8 mouse cellular contexts compared by ENCODE assay signal in genomic region chr6:137135506-137136391, GRCm38 (mm10). TPM values are rescaled to one million over a fixed set of nuclear protein-coding genes. Genes with fewer than 3 reads are reported as not detected.
DNase-seq lines count a peak whose midpoint lies in the region; ATAC-seq lines count a peak whose summit lies in the region.

No protein-coding gene starts in this region.

- H3K4me3 ChIP-seq in heart, embryonic 14.5 days (ENCODE audit: control insufficient read depth in 1 of 2, insufficient read depth in 1 of 2, low read depth in 1 of 2, low read length in 2 of 2) = peak overlapping the region in 1 of 2 experiments; percentile 11; a peak in 2 of 4 replicates
- no peak overlapping the region for H3K4me3 ChIP-seq in stomach, embryonic 14.5 days (ENCODE audit: low read depth, low read length)

- peak overlapping the region; percentile 92 to 98 for H3K27ac ChIP-seq in heart, embryonic 14.5 days (replicated peaks in 1 of 2; ENCODE audit: control insufficient read depth in 1 of 2, insufficient read depth in 1 of 2, low read depth in 2 of 2, low read length in 2 of 2)
- peak overlapping the region; percentile 64 for H3K27ac ChIP-seq in stomach, embryonic 14.5 days (ENCODE audit: low read length)

- H3K4me1 ChIP-seq in heart, embryonic 14.5 days (ENCODE audit: control insufficient read depth in 2 of 2, insufficient read depth in 2 of 2, low read length in 2 of 2) = peaks cover 12 to 27% of the 10 kb centered on the region in 2 experiments
- peaks cover 32% of the 10 kb centered on the region for H3K4me1 ChIP-seq in stomach, embryonic 14.5 days (ENCODE audit: control insufficient read depth, insufficient read depth, low read length)

- ATAC-seq in heart, embryonic 14.5 days (ENCODE audit: insufficient number of reproducible peaks, insufficient read depth, low FRiP score, low read depth) = peak; percentile 32; the same call in 1 of the 2 replicates
- peak; percentile 77; the same call in 1 of the 2 replicates for ATAC-seq in stomach, embryonic 14.5 days (ENCODE audit: insufficient number of reproducible peaks, insufficient read depth, low FRiP score, low read depth)

- intact Hi-C loops in left cerebral cortex, postnatal 25 days (cut with DNase I) = no loop called here

- no peaks in the 10 kb centered on the region for H3K9me3 ChIP-seq in heart, embryonic 14.5 days (ENCODE audit: control insufficient read depth, low read length)
- H3K9me3 ChIP-seq in stomach, embryonic 14.5 days (ENCODE audit: control insufficient read depth, low read depth, low read length) = no peaks in the 10 kb centered on the region

- H3K4me2 ChIP-seq in heart, embryonic 14.5 days (ENCODE audit: low read length) = peak overlapping the region; percentile 58
- H3K4me2 ChIP-seq in stomach, embryonic 14.5 days (replicated peaks; ENCODE audit: low read depth, low read length) = 0 out of 2 replicates have a peak overlapping the region, but pooled peaks have one; percentile 14

- WGBS in heart, embryonic 14.5 days = 24% methylated on average over 20 of the region's 20 CpGs
- 43% methylated on average over 20 of the region's 20 CpGs for WGBS in stomach, embryonic 14.5 days

- H3K9ac ChIP-seq in heart, embryonic 14.5 days (ENCODE audit: low read length) = peak overlapping the region; percentile 56
- no peak overlapping the region for H3K9ac ChIP-seq in stomach, embryonic 14.5 days (replicated peaks; ENCODE audit: low read depth, low read length)

- no peaks in the 10 kb centered on the region for H3K36me3 ChIP-seq in heart, embryonic 14.5 days (ENCODE audit: control insufficient read depth, insufficient read depth, low read length)
- no peaks in the 10 kb centered on the region for H3K36me3 ChIP-seq in stomach, embryonic 14.5 days (ENCODE audit: control insufficient read depth, insufficient read depth, low read length)

- DNase-seq in cerebellum, postnatal 10 days = peak; percentile 17 to 33
- DNase-seq in cerebellum, postnatal 36 days = no peak
- peak; percentile 69 for DNase-seq in ZHBTc4 (ENCODE audit: low read depth, low spot score)
- DNase-seq in kidney, postnatal 4 days = peak; percentile 41 to 60
- DNase-seq in left cerebral cortex, postnatal 25 days (ENCODE audit: low spot score in 2 of 2) = no peak
- no peak for DNase-seq in urinary bladder, postnatal 10 days (ENCODE audit: low spot score)

- H3K27me3 ChIP-seq in heart, embryonic 14.5 days (ENCODE audit: control insufficient read depth, insufficient read depth, low read length) = no peaks in the 10 kb centered on the region
- H3K27me3 ChIP-seq in stomach, embryonic 14.5 days (ENCODE audit: control insufficient read depth, insufficient read depth, low read length) = no peaks in the 10 kb centered on the region

RNA-seq across cellular contexts. Expression of gene Rerg, which starts 34.5 kb away (rescaled TPM):
- 4.4 and 5.4 TPM in 2 replicates for polyA plus RNA-seq in heart, embryonic 14.5 days (2014; fragmentation: Nextera tagmentation; extraction: Ambion mirVana)
- 32.6 and 36.5 TPM in 2 replicates for polyA plus RNA-seq in stomach, embryonic 14.5 days (2014; fragmentation: Nextera tagmentation; extraction: Ambion mirVana)
- total RNA-seq in left cerebral cortex, postnatal 25 days (2021) = 10 to 100 TPM in 1 of 2 experiments, 1 to 10 TPM in 1; 7.9 to 12.2 TPM

Comparison
In these comparisons a context has a peak if more than half of its experiments do, and no peak if none do; other contexts are left out.
1. DNase-seq: peak in cerebellum, postnatal 10 days (2 of 2), ZHBTc4 (single experiment) and kidney, postnatal 4 days (2 of 2); none in cerebellum, postnatal 36 days (0 of 2), left cerebral cortex, postnatal 25 days (0 of 2) and urinary bladder, postnatal 10 days (single experiment).